Mouse (Mus musculus) granulocyte monocyte progenitor cell, adult 5-6 weeks (primary cell): ENCODE results near the gene Acot2. TPM values are rescaled to one million over a fixed set of nuclear protein-coding genes. Genes with fewer than 3 reads are reported as not detected.
A peak's percentile ranks its signal among the peaks of the same experiment; 100 is the strongest.
"Not testable (repeated sequence)": the region's sequence is repeated elsewhere in the genome, so short reads cannot be mapped to it uniquely, and the experiment has no call there.

Source experiments
- ATAC-seq: replicated peaks from 2 replicates; pipeline ENCODE4 v1.8.0; 2016; ENCODE audit warnings: mild to moderate bottlenecking, moderate TSS enrichment, inconsistent platforms; ENCODE audit not compliant: poor library complexity, severe bottlenecking
- total RNA-seq, 2 experiments: library from RNA; stranded (forward) in 1 of 2; stranded (reverse) in 1 of 2; fragments of 200-712, 200-1000 nt in 1 of 2; fragments of >200 nt in 1 of 2; fragmentation: Nextera tagmentation in 1 of 2; gene quantifications; 2 replicates each; pipeline ENCODE4 v1.2.3; 2014 to 2017

The Acot2 gene
- total RNA-seq, 2 experiments from 2014 or later, result 10.1 to 12.0 TPM

DNA sequence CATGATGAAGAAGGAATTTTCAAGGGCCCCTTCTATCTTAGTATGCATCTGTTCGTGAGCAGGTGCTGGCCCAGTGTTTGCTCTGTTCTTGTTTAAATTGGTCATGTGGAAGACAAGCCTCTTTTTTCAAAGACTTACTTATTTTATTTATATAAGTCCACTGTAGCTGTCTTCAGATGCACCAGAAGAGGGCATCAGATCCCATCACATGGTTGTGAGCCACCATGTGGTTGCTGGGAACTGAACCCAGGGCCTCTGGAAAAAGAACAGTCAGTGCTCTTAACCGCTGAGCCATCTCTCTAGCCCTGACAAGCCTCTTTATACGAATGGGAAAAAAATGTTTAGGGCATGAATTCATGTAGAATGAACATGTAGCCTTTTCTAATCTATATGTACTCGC, 1.7 kb downstream of the Acot2 start:
- ATAC-seq, result no peak

DNA sequence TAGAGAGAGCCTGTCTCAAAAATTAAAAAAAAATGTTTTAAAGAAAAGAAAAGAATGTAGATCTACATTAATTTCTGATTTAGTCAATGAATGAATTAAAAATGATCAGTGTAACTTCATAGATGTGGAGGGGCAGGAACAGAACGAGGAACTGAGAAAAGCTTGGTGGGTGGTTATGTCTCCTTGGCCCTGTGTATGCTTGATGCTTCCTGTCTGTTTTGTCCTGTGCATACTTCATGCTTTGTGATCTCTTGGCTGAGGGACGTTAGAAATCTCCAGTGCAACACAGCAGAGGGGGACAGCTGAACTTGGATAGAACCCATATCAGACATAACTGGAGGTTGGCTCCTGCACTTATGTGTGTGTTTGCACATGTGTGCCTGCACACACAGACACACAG, 9.6 kb downstream of the Acot2 start:
- peak; percentile 33; the same call in 1 of the 2 replicates for ATAC-seq

DNA sequence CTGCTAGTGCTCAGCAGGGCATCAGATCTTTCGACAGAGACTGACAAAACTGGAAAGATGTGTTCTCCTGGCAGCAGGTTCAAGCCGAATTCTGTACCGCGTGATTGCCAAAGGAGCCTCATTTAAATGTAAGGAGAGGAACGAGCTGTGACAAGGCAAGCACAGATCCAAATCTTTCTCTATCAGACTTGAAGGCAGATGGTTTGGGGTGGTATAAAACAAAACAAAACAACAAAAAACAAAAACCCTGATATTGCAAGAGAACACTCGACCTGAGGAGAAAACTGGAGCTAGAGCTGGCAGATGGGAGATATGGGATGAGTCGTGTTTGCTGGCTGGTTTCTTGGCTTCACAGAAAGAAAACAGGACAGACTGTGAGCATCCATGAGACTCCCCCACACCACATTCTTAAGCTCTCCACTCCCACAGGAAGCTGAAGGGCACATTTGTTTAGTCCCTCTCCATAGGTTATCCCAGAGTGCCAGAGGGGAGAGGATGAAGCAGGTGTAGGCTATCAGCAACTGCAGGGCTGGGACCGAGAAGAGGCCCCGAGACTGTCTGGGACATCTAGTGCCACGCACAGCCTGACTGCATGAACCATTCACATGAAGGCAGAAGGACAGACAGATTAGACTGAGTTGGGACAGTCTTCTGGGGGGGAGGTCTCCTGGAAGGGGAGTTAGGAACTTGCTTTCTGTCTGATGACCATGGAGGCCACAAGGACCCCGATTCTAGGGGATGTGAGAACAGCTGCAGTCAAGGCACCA, 10.9 kb downstream of the Acot2 start:
- ATAC-seq, result no peak

DNA sequence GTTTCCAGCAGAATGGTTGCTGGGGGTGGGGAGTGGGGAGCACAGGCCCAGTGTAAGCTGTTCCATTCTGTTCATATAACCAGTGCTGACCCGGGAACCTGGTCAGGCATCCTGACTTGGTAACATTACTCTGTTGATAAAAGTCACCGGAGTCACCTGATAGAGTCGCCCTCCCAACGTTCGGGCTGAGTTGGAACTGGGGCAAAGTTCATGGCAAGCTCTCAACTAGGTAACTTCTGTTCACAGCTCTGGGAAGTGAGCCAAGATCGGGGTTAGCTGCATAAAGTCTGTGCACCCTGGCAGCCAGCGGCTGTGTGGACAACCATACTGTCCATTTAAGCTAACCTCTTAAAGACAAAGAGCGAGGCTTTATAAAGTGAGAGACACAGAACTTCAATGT, 11.6 kb downstream of the Acot2 start:
- peak; percentile 30; the same call in 1 of the 2 replicates for ATAC-seq

DNA sequence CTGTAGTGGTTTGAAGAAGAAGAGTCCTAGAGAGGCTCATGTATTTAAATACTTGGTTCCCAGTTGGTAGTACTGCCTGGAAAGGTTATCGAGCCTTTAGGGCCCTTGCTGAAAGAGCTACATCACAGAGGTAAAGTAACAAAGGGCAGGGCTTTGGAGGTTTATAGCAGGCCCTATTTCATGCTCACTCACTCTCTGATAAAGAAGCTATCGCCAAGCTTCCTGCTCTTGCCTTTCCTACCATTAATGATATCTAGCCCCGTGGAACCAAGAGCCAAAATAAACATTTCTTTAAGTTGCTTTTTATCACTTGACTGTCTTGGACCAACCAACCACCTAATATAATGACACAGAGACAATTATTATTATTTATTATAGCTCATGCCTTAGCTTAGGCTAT, 12.8 kb downstream of the Acot2 start:
- no peak for ATAC-seq

DNA sequence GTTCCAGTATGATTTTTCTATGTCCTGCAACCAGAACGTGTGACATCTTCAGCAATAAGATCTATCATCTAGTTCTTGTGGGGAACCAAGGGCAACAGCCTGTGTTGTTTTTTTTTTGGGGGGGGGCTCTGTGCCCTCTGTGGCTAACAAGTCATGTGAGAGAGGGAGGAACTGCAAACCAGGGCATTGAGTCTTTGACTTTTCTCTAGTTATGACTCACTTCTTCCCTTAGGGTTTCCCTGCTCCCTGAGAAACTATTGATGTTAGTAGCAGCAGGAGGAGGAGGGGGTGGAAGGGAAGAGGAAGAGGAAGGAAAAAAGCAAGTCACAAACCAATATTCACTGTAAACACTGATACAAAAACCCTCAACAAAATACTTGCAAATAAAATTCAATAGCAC, 16.2 kb downstream of the Acot2 start:
- peak; percentile 37 for ATAC-seq

DNA sequence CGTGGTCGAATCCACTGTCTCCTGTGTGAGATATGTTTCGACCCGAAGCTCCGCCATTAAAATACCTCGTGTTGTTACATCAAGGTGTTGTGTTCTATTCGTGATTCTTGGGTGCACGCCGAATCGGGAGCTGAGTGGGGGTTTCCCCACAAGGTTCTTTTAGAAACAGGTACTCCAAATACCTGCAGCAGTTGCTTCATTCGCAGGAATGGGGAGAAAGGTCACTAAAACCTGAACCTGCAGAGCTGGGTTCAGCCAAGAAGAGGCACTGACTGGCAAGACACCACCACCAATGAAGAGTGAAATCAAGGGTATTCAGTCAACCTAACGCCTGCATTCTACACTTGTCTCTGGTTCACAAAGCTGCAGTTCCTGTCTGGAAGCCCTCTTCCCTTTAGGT, 20.6 kb downstream of the Acot2 start:
- ATAC-seq, result no peak

DNA sequence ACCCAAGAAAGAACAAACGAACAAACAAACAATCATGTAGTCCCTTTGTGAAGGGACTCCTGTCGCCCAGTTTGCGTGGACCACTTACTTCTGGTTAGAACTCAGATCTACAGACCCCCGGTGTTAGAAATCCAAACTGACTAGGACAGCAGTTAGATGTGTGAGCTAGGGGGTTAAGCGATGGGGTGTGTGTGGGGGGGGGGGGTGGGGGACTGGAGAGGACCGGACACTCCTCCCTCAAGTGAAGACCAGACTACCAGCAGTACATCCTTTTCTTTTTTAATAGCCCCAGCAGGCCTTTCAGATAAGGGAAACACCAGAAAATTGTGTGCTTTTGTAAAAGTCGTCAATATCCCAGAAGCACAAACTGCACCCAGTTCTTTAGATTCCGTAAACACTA, 21.1 kb downstream of the Acot2 start:
- ATAC-seq, result no peak

DNA sequence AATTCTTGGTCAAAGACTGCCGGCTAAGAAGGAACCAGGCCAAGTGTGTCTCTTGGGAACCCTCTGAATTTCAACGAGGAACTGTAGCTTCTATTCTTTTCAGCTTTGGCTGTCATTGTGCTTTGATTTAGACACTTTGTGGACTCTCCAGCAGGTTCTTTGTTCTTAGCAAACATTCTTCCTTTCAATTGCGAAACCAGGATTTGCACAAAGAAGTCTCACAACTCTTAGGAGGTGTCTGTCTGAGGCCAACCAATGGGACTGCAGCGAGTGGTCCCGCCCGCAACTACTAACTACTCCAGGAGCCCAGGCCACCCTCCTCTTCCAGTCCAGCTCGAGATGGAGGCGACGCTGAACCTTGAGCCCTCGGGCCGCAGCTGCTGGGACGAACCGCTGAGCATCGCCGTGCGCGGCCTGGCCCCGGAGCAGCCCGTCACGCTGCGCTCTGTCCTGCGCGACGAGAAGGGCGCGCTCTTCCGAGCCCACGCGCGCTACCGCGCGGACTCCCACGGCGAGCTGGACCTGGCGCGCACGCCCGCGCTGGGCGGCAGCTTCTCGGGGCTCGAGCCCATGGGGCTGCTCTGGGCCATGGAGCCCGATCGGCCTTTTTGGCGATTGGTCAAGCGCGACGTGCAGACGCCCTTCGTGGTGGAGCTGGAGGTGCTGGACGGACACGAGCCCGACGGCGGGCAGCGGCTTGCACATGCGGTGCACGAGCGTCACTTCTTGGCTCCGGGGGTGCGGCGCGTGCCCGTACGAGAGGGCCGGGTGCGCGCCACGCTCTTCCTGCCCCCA, 21.7 kb downstream of the Acot2 start, which contains the start of gene Acot1:
Acot1 (plus strand) TSS at position 320 of the 795 bp plus-strand sequence.
- peak; percentile 98 for ATAC-seq

DNA sequence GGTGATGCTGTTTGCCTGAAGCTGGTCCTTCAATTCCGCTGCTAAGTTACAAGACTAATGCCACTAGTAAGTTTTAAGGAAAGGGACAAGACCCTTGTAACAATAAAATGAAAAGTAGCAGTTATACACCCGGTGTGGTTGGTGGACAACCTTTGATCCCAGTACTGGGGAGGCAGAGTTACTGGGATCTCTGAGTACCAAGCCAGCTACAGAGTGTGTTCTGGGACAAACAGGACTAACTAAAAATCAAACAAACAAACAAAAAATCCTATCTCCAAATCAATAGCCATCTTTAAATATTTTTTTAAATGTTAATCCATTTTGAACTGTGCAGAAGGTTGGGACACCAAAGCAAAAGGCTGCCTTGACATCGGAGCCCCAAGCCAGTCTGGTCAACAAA, 22.5 kb downstream of the Acot2 start:
- ATAC-seq, result no peak

DNA sequence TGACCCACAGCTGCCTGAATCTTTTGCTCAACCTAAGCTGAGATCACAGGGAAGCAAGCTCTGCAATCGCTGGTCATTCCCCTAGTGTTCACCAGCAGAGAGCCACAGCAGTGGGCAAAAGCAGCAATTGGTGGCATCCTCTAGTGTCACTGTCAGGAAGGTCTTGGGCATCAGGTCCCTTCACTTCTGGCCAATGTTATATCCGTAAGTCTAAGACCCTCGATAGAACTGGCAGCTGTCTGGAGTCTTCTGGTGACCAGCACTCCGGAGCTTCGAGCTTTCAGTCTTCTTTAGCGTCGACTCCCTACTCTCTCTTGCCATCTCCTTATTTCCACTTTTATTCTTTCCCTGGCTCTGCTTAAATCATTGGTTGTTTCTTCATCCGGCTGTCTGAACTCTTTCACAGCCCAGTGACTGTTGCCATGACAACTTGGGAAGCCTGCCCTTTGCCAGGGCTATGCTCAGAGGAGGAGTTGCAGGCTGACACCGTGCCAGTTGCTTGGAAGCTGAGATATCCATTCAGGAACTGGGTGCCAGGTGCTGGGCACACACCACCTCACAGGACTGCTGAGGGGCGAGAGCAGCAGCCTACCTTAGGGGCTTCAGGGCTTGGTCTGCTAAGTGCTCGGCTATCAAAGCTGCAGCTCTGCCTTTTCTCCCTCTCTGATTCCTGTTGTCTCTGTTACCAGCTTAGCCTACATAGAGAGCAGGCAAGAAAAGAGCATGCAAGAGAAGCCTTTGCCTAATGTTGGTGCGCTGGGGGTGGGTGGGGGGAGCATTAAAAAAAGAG, 23.8 kb downstream of the Acot2 start:
- ATAC-seq, result no peak

DNA sequence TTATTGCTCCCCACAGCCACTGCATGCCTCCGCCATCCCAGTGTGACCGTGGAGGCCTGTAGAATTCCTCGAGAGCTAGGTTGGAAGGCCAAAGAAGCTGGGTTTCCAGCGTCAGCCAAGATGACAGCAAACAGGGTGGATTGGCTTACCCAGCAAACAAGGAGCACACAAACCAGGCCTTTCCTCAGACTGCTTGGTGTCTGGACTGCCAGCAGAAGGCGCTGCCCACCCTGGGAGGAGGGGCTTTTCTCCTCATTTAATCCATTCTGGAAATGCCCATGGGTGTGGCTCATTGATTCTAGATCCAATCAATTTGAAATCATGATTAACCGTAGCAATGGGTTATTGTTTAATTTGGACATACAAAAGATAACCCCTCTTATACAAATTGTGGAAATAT, 25.5 kb downstream of the Acot2 start:
- ATAC-seq, result no peak

DNA sequence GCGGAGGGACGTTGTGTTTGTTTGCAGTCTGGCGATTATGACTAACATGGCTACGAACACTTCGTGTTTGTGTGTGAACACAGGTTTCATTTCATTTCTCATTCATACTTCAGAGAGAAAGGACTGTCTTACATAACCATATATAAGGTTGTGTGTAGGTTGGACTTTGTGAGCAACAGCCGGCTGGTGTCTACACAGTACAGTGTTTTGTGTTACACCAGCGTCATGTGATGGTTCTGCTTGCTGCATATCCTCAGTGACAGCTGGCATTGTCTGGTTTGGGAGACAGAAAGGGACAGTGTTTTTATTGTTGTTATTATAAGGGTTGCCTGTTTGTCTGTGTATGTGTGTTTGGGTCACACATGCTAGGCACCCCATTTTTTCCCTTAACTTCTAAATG, 26.0 kb downstream of the Acot2 start:
- ATAC-seq, result no peak

DNA sequence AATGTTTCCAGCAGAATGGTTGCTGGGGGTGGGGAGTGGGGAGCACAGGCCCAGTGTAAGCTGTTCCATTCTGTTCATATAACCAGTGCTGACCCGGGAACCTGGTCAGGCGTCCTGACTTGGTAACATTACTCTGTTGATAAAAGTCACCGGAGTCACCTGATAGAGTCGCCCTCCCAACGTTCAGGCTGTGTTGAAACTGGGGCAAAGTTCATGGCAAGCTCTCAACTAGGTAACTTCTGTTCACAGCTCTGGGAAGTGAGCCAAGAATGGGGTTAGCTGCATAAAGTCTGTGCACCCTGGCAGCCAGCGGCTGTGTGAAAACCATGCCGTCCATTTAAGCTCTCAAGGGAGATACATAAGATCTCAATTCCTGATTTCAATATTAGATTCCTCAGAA, 32.9 kb downstream of the Acot2 start:
- ATAC-seq, result peak; percentile 74

DNA sequence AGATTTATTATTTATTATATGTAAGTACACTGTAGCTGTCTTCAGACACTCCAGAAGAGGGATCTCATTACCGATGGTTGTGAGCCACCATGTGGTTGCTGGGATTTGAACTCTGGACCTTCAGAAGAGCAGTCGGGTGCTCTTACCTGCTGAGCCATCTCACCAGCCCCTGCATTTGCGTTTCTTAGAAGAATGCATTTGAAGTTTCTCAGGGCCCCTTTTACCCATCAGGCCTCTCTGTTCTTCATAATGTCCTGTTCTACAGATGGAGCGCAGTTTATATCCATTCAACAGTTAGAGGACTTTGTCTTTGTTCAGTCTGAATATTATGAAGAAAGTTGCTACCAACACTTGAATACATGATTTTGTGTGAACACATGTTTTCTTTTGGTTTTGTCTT, 34.6 kb downstream of the Acot2 start:
- ATAC-seq, result not testable (repeated sequence)

DNA sequence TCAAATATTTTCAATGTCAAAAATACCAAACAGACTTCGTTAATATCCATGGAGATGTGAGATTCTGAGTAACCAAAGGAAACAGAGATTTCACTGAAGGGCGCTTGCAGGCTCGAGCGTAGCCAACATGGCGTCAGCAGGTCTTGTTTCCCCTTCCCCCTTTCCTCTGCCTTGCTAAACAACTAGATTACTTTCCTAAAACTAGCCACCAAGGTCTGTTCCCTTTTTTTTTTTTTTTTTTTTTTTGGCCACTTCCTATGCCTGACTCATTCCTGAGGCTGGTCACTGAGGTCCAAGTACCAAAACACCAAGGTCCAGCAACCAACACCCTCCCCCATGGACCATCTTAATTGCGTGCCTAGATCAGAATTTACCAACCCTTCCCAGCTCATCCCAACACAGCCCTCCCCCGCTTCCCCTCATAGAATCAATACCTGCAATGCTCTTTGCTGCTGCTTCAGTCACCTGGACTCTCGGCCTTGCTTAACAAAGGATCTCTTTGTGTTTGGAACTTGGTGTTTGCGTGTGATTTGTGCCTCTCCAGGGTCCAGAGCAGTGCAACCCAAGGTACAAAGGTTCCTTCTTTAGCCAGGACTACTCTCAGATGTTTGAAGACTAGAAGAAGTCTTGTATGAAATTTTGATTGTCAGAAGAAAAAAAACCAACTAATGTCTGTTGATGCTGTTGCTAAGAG, 35.5 kb downstream of the Acot2 start:
- ATAC-seq, result peak; percentile 65

DNA sequence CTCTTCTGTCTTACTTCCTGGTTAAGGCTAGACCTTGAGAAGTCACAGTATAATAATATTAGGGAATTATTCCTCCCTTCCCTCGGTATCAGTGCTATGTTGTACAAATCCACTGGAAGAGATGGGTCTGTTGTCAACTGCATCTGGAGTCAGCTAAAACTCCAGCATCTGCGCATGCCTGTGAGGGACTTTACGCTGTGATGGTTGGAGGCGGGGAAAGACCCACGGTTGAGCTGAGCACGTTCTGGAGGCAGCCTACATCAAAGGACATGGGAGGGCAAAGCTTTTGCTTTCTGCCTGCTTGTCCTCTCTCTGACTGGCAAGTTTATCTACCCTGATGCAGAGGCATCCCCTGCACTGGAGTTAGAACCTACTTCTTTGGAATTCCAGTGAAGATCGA, 38.2 kb downstream of the Acot2 start:
- ATAC-seq, result no peak

DNA sequence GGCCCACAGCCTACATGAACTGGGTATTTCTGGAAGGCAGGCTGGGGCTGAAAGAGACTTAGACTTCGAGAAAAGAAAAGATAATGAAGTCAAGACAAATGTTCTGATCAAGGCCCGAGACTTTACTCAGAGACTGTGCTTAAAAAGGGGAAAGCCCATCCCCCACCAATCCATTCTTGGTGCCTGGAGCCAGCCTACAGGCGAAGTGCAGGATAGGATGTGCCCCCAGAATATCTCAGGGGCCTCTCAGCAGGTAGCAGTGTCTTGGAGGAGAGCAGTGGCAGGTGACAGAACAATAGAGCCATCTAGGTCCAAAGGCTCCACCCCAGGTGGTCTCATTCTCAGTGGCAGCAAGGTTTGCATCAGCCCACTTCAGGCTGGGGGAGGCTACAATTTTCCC, 40.7 kb downstream of the Acot2 start:
- ATAC-seq, result not testable (repeated sequence)

DNA sequence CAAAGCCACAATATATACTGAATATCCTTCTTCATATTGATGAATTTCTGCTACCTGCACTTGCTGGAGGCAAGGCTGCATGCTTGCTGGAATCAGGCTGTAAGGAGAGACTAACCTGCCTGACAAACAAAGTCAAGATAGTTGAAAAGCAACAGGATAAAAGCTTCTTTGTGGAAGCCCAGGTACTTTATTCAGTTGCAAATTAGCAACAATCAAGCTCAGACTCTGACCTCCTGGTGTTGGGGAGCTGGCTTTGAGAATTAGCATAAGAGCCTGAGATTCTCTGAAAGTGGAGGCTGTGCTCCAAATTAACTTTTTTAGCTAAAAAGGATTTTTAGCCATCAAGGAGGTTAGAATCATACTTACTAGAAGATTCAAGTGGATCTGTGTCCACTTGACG, 41.4 kb downstream of the Acot2 start:
- ATAC-seq, result not testable (repeated sequence)

DNA sequence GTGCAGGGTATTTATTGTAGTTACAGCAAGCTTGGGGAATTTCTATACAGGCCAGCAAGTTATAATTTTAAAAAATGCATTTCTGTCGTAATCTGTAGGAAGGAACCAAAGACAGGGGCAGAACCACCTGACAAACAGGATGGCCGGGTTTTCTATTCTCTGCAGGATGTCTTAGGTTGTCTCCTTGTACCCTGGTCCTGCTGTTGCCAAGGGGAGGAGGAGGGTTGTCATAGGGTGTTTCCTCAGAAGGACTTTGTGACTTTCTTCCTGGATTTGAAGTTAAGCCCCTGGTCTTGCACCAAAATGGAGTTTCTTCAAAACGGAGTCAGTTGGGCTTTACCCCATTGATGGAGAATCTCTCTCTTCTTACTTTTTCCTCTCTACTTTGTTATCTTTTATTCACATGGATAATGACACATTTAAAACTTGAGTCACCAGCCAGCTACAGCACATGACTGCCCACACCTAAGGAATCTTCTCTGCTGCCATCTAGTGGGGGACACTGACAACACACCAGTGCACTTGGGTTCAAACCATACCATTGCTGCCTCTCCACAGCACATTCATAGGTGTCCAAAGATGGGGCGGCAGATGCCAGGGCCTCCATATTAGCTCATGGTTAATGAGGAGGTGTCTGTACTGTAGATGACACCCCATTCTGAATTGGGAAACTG, 43.1 kb downstream of the Acot2 start:
- ATAC-seq, result peak; percentile 91
